Mouse (Mus musculus) CH12.LX (cell line): Measurements from ENCODE around the gene Lgals8. TPM values are rescaled to one million over a fixed set of nuclear protein-coding genes. Genes with fewer than 3 reads are reported as not detected.

Experiments used
- DNase-seq: peaks from one replicate; pipeline ENCODE4 v3.0.0-alpha.2; 2013; ENCODE audit errors: extremely low read depth
- H3K27ac ChIP-seq: 2 replicates; pipeline ENCODE4 v1.5.1; 2012; ENCODE audit warnings: low read depth, mild to moderate bottlenecking, control low read depth, moderate library complexity; ENCODE audit not compliant: insufficient read depth
- H3K27me3 ChIP-seq: replicated peaks from 2 replicates; pipeline ENCODE3; 2012; ENCODE audit warnings: inconsistent platforms
- H3K36me3 ChIP-seq, 2 experiments: replicated peaks in 1 of 2; 2 replicates each; pipeline versions ENCODE3 to v1.6.1; 2012; ENCODE audit warnings: inconsistent platforms in 1 of 2, low read length in 1 of 2, mild to moderate bottlenecking in 1 of 2, mixed read lengths in 1 of 2, moderate library complexity in 1 of 2; ENCODE audit not compliant: control insufficient read depth in 1 of 2, insufficient read depth in 1 of 2
- H3K4me1 ChIP-seq, 2 experiments: 2 replicates each; pipeline ENCODE4 v1.6.1; 2012; ENCODE audit warnings: inconsistent platforms in 1 of 2, moderate library complexity in 1 of 2; ENCODE audit not compliant: insufficient read depth in 2 of 2, control insufficient read depth in 1 of 2
- H3K4me2 ChIP-seq: 2 replicates; pipeline ENCODE4 v1.6.1; 2012; ENCODE audit warnings: low read depth, mild to moderate bottlenecking, control low read depth; ENCODE audit not compliant: poor library complexity, insufficient read depth, severe bottlenecking
- H3K4me3 ChIP-seq, 3 experiments: fragments of 150-350 bp in 1 of 3; sonication (generic) in 1 of 3; replicated peaks in 1 of 3; 2 replicates each; pipeline versions ENCODE3 to v1.5.1; 2011 to 2012; ENCODE audit warnings: low read depth in 2 of 3, low read length in 2 of 3, mild to moderate bottlenecking in 2 of 3, moderate library complexity in 2 of 3, control low read depth in 1 of 3, improper control_type of control experiment in 1 of 3, inconsistent platforms in 1 of 3, mixed read lengths in 1 of 3; ENCODE audit not compliant: poor library complexity in 1 of 3
- H3K79me2 ChIP-seq: replicated peaks from 2 replicates; pipeline ENCODE4 v1.6.1; 2012; ENCODE audit warnings: mild to moderate bottlenecking, moderate library complexity; ENCODE audit not compliant: control insufficient read depth, poor library complexity, insufficient read depth, severe bottlenecking; ENCODE audit errors: extremely low read depth
- H3K9ac ChIP-seq: 2 replicates; pipeline ENCODE4 v1.6.1; 2012; ENCODE audit warnings: low read depth, mild to moderate bottlenecking, control low read depth, moderate library complexity; ENCODE audit not compliant: insufficient read depth
- H3K9me3 ChIP-seq: replicated peaks from 2 replicates; pipeline ENCODE3; 2012; ENCODE audit warnings: low read length, inconsistent platforms, mixed read lengths
- CHD1 ChIP-seq: IDR thresholded peaks from 2 replicates; pipeline ENCODE4 v1.6.1; 2012; ENCODE audit warnings: low read depth, low read length, improper control_type of control experiment, inconsistent platforms
- CTCF ChIP-seq, 2 experiments: IDR thresholded peaks in 1 of 2; conservative IDR thresholded peaks in 1 of 2; 2 replicates each; pipeline ENCODE4 v1.5.1; 2011 to 2012; ENCODE audit warnings: low read depth in 2 of 2, low read length in 2 of 2, improper control_type of control experiment in 1 of 2, inconsistent platforms in 1 of 2, mild to moderate bottlenecking in 1 of 2, moderate library complexity in 1 of 2
- EP300 ChIP-seq: IDR thresholded peaks from 2 replicates; pipeline ENCODE4 v1.6.1; 2011; ENCODE audit warnings: low read length, improper control_type of control experiment
- ETS1 ChIP-seq: conservative IDR thresholded peaks from 2 replicates; pipeline ENCODE4 v1.6.1; 2012; ENCODE audit warnings: low read depth, mild to moderate bottlenecking, inconsistent platforms, low read length, improper control_type of control experiment, moderate library complexity
- GABPA ChIP-seq: IDR thresholded peaks from 2 replicates; pipeline ENCODE4 v1.6.1; 2012; ENCODE audit warnings: low read depth, low read length, improper control_type of control experiment, inconsistent platforms; ENCODE audit not compliant: insufficient replicate concordance
- HCFC1 ChIP-seq: IDR thresholded peaks from 2 replicates; pipeline ENCODE4 v1.6.1; 2012; ENCODE audit warnings: low read depth, mild to moderate bottlenecking, inconsistent platforms, low read length, improper control_type of control experiment
- JUND ChIP-seq: conservative IDR thresholded peaks from 2 replicates; pipeline ENCODE4 v1.6.1; 2011; ENCODE audit warnings: low read depth, low read length, improper control_type of control experiment
- KAT2A ChIP-seq: IDR thresholded peaks from 2 replicates; pipeline ENCODE4 v1.6.1; 2012; ENCODE audit warnings: low read length, improper control_type of control experiment, inconsistent platforms; ENCODE audit not compliant: insufficient replicate concordance
- MAFK ChIP-seq: IDR thresholded peaks from 2 replicates; pipeline ENCODE4 v1.6.1; 2011; ENCODE audit warnings: low read length, improper control_type of control experiment; ENCODE audit not compliant: insufficient replicate concordance
- MXI1 ChIP-seq: IDR thresholded peaks from 2 replicates; pipeline ENCODE4 v1.6.1; 2011; ENCODE audit warnings: mild to moderate bottlenecking, low read depth, low read length, improper control_type of control experiment
- MYC ChIP-seq: IDR thresholded peaks from 2 replicates; pipeline ENCODE4 v1.6.1; 2011; ENCODE audit warnings: low read depth, mild to moderate bottlenecking, improper control_type of control experiment, low read length
- NELFE ChIP-seq: IDR thresholded peaks from 2 replicates; pipeline ENCODE4 v1.6.1; 2011; ENCODE audit warnings: low read depth, low read length, improper control_type of control experiment
- NRF1 ChIP-seq: IDR thresholded peaks from 2 replicates; pipeline ENCODE4 v1.6.1; 2014; ENCODE audit warnings: low read depth, mild to moderate bottlenecking, inconsistent platforms, low read length, improper control_type of control experiment, moderate library complexity
- POLR2A ChIP-seq: IDR thresholded peaks from 2 replicates; pipeline ENCODE4 v1.6.1; 2011; ENCODE audit warnings: low read depth, mild to moderate bottlenecking, improper control_type of control experiment, low read length
- RAD21 ChIP-seq: IDR thresholded peaks from 2 replicates; pipeline ENCODE4 v1.6.1; 2011; ENCODE audit warnings: low read depth, mild to moderate bottlenecking, low read length, improper control_type of control experiment, moderate library complexity
- SIN3A ChIP-seq: IDR thresholded peaks from 2 replicates; pipeline ENCODE4 v1.6.1; 2012; ENCODE audit warnings: low read length, improper control_type of control experiment, inconsistent platforms
- TBP ChIP-seq: conservative IDR thresholded peaks from 2 replicates; pipeline ENCODE4 v1.6.1; 2011; ENCODE audit warnings: low read depth, low read length, improper control_type of control experiment
- TCF12 ChIP-seq: IDR thresholded peaks from 2 replicates; pipeline ENCODE4 v1.6.1; 2014; ENCODE audit warnings: low read depth, mild to moderate bottlenecking, inconsistent platforms, low read length, improper control_type of control experiment
- UBTF ChIP-seq: IDR thresholded peaks from 2 replicates; pipeline ENCODE4 v1.6.1; 2012; ENCODE audit warnings: low read depth, mild to moderate bottlenecking, inconsistent platforms, low read length, improper control_type of control experiment, moderate library complexity
- USF1 ChIP-seq: IDR thresholded peaks from 2 replicates; pipeline ENCODE4 v1.6.1; 2014; ENCODE audit warnings: low read depth, mild to moderate bottlenecking, inconsistent platforms, low read length, improper control_type of control experiment
- ZC3H11A ChIP-seq: IDR thresholded peaks from 2 replicates; pipeline ENCODE4 v1.6.1; 2012; ENCODE audit warnings: low read depth, mild to moderate bottlenecking, inconsistent platforms, low read length, improper control_type of control experiment
- ZMIZ1 ChIP-seq: IDR thresholded peaks from 2 replicates; pipeline ENCODE4 v1.6.1; 2012; ENCODE audit warnings: low read depth, mild to moderate bottlenecking, inconsistent platforms, low read length, improper control_type of control experiment
- dilution Hi-C: fragments of 300-500 bp; cut with MboI; formaldehyde crosslinking; loops from 2 replicates; pipeline ENCODE4 v1.14.3; 2020; ENCODE audit warnings: low sequenced_read_pairs; ENCODE audit not compliant: extremely low pct_unique_long_range_greater_than_20kb, extremely low pct_ligation_motif_present
- in situ Hi-C: fragments of 300-500 bp; cut with MboI; formaldehyde crosslinking; loops from 3 replicates; pipeline ENCODE4 v1.14.3; 2019; ENCODE audit warnings: low sequenced_read_pairs, low pct_ligation_motif_present, low pct_unique_long_range_greater_than_20kb, mixed read lengths
- polyA plus RNA-seq: library from polyadenylated mRNA; unstranded; fragments of >175 nt; gene quantifications from 2 replicates; pipeline ENCODE4 v1.2.1, GENCODE M21; 2012; ENCODE audit warnings: low read depth; ENCODE audit not compliant: insufficient read length
- total RNA-seq, 2 experiments: library from RNA; depleted of rRNA; stranded (reverse); fragments of 300-350 nt in 1 of 2; fragments of >200 nt in 1 of 2; gene quantifications; 2 replicates each; pipeline ENCODE4 v1.2.3; 2012 to 2014

Lgals8 gene
- total and polyA plus RNA-seq, 3 experiments: 15.8 to 23.5 (median 18.4) TPM

GRCm38 (mm10) chr13:12439586-12439985 lies 25.2 kb downstream of the Lgals8 start:
- TF ChIP-seq TCF12 (no peak), NELFE (no peak), HCFC1 (no peak), RAD21 (no peak), EP300 (no peak), NRF1 (no peak), USF1 (no peak), GABPA (no peak), ZMIZ1 (no peak), ZC3H11A (no peak), POLR2A (no peak), CTCF (conservative IDR thresholded peaks at IDR 0.05 in 1 of 2, IDR thresholded peaks at IDR 0.05 in 1 of 2; ENCODE audit: low read depth in 2 of 2, low read length in 2 of 2) (no peak), TBP (no peak), JUND (no peak), MXI1 (no peak)
- Histone ChIP-seq H3K79me2 (0 out of 2 replicates have a peak, but pooled peaks cover 2% of the 10 kb centered on the region), H3K4me2 (no peak overlapping the region), H3K27ac (no peak overlapping the region), H3K27me3 (no peaks in the 10 kb centered on the region), H3K4me3 (no peak overlapping the region), H3K9ac (no peak overlapping the region), H3K4me1 (no peaks in the 10 kb centered on the region), H3K9me3 (no peaks in the 10 kb centered on the region), H3K36me3 (peaks cover 67 to 80% of the 10 kb centered on the region in 2 experiments)
- in situ Hi-C loops: no loop called here
- DNase-seq: no peak
- dilution Hi-C loops: no loop called here

- in situ Hi-C loops: no loop called here
- dilution Hi-C loops: no loop called here
Measured at GRCm38 (mm10) chr13:12433843-12434242, 30.9 kb downstream of the Lgals8 start.

More at GRCm38 (mm10) chr13:12433843-12434242, 30.9 kb downstream of the Lgals8 start:
- H3K9ac ChIP-seq: no peak overlapping the region
- no peaks in the 10 kb centered on the region for H3K27me3 ChIP-seq
- H3K9me3 ChIP-seq: no peaks in the 10 kb centered on the region
- no peak for DNase-seq
- H3K27ac ChIP-seq: no peak overlapping the region
- H3K79me2 ChIP-seq: 0 out of 2 replicates have a peak, but pooled peaks cover 2% of the 10 kb centered on the region
- no peak overlapping the region for H3K4me2 ChIP-seq
- no peaks in the 10 kb centered on the region for H3K4me1 ChIP-seq
- H3K36me3 ChIP-seq: peaks cover 80 to 98% of the 10 kb centered on the region in 2 experiments
- no peak overlapping the region for H3K4me3 ChIP-seq
- no peak for TF ChIP-seq UBTF
- no peak for TF ChIP-seq ZMIZ1
- TF ChIP-seq ZC3H11A: no peak
- TF ChIP-seq MYC: no peak
- no peak for TF ChIP-seq KAT2A
- no peak for TF ChIP-seq MAFK
- no peak for TF ChIP-seq NELFE
- no peak for TF ChIP-seq SIN3A
- no peak for TF ChIP-seq TBP
- TF ChIP-seq NRF1: no peak
- no peak for TF ChIP-seq EP300
- TF ChIP-seq ETS1: no peak
- no peak for TF ChIP-seq POLR2A
- no peak for TF ChIP-seq JUND
- no peak for TF ChIP-seq CHD1
- TF ChIP-seq, all 38 proteins: peak for 0
